Mouse (Mus musculus) forebrain, embryonic 13.5 days (tissue): ENCODE data around the gene Zfp661. TPM values are rescaled to one million over a fixed set of nuclear protein-coding genes. Genes with fewer than 3 reads are reported as not detected.

Experiments
- polyA plus RNA-seq: library from polyadenylated mRNA; unstranded; fragments of >200 nt; fragmentation: Nextera tagmentation; extraction: Ambion mirVana; gene quantifications from 2 replicates; pipeline ENCODE4 v1.2.1, GENCODE M21; 2015

The Zfp661 gene
- polyA plus RNA-seq, 1 experiment from 2014 or later: 9.4 TPM

Other genes starting within 250 kb of the Zfp661 start
- gene Astl, start 248.5 kb downstream of the Zfp661 start, polyA plus RNA-seq: not detected in 2 replicates
- gene Adra2b, start 223.9 kb downstream of the Zfp661 start, polyA plus RNA-seq: 0.18 and 0.42 TPM in 2 replicates
- gene Gpat2, start 161.9 kb downstream of the Zfp661 start, polyA plus RNA-seq: 0.12 and 0.13 TPM in 2 replicates
- gene Fahd2a, start 142.5 kb downstream of the Zfp661 start, polyA plus RNA-seq: 28.2 and 31.6 TPM in 2 replicates
- gene Kcnip3, start 65.0 kb downstream of the Zfp661 start, polyA plus RNA-seq: 5.2 and 6.3 TPM in 2 replicates
- not detected in 2 replicates for gene Prom2, start 45.6 kb downstream of the Zfp661 start, polyA plus RNA-seq
- 181 and 193 TPM in 2 replicates for gene Mrps5, start 128 bp upstream of the Zfp661 start, polyA plus RNA-seq
- 0.77 and 1.2 TPM in 2 replicates for gene Mal, start 69.6 kb upstream of the Zfp661 start, polyA plus RNA-seq
- gene Mall, start 142.8 kb upstream of the Zfp661 start, polyA plus RNA-seq: 0.34 and 0.79 TPM in 2 replicates
- 25.8 and 26.8 TPM in 2 replicates for gene Nphp1, start 201.8 kb upstream of the Zfp661 start, polyA plus RNA-seq
- 35.1 and 35.7 TPM in 2 replicates for gene Mtln, start 205.4 kb upstream of the Zfp661 start, polyA plus RNA-seq
- gene Bub1, start 244.8 kb upstream of the Zfp661 start, polyA plus RNA-seq: 52.2 and 58.3 TPM in 2 replicates